Mouse (Mus musculus) megakaryocyte, adult 5-6 weeks (primary cell): ENCODE results near the gene Smad9. TPM values are rescaled to one million over a fixed set of nuclear protein-coding genes. Genes with fewer than 3 reads are reported as not detected.
"Not testable (repeated sequence)": the region's sequence is repeated elsewhere in the genome, so short reads cannot be mapped to it uniquely, and the experiment has no call there.

Experiments used
- ATAC-seq: 2 replicates; pipeline ENCODE4 v1.8.0; 2016; ENCODE audit warnings: mild to moderate bottlenecking, inconsistent platforms; ENCODE audit not compliant: poor library complexity, severe bottlenecking
- total RNA-seq, 2 experiments: library from RNA; stranded (forward) in 1 of 2; stranded (reverse) in 1 of 2; fragments of 153-499, 151-499 nt in 1 of 2; fragments of 221-1000, 200-1000 nt in 1 of 2; gene quantifications; 2 replicates each; pipeline versions ENCODE4 v1.2.3 to v1.2.4; 2015 to 2017

The Smad9 gene
- total RNA-seq, 2 experiments from 2014 or later, result not detected

- ATAC-seq, result no peak
These were observed 676 bp downstream of the Smad9 start for GRCm38 (mm10) chr3:54756058-54756457.

GRCm38 (mm10) chr3:54757446-54757845 lies 2.1 kb downstream of the Smad9 start:
- no peak for ATAC-seq

- ATAC-seq, result no peak
These were observed 3.8 kb downstream of the Smad9 start for GRCm38 (mm10) chr3:54759211-54759610.

GRCm38 (mm10) chr3:54760321-54761115 lies 5.1 kb downstream of the Smad9 start:
- ATAC-seq, result no peak

- ATAC-seq, result no peak
These were observed 5.9 kb downstream of the Smad9 start for GRCm38 (mm10) chr3:54761258-54761657.

- ATAC-seq, result no peak
These were observed 9.0 kb downstream of the Smad9 start for GRCm38 (mm10) chr3:54764418-54764817.

GRCm38 (mm10) chr3:54765521-54765920 lies 10.1 kb downstream of the Smad9 start:
- ATAC-seq, result not testable (repeated sequence)

- no peak for ATAC-seq
These were observed 10.7 kb downstream of the Smad9 start for GRCm38 (mm10) chr3:54766034-54766433.

- no peak for ATAC-seq
These were observed 11.4 kb downstream of the Smad9 start for GRCm38 (mm10) chr3:54766811-54767210.

- ATAC-seq, result no peak
These were observed 13.2 kb downstream of the Smad9 start for GRCm38 (mm10) chr3:54768592-54768991.

GRCm38 (mm10) chr3:54769349-54770275 lies 14.2 kb downstream of the Smad9 start:
- no peak for ATAC-seq

- no peak for ATAC-seq
These were observed 18.2 kb downstream of the Smad9 start for GRCm38 (mm10) chr3:54773613-54774012.

- no peak for ATAC-seq
These were observed 20.7 kb downstream of the Smad9 start for GRCm38 (mm10) chr3:54775989-54776631.

GRCm38 (mm10) chr3:54790601-54791000 lies 35.2 kb downstream of the Smad9 start:
- ATAC-seq, result no peak

GRCm38 (mm10) chr3:54791822-54792677 lies 36.7 kb downstream of the Smad9 start:
- ATAC-seq, result no peak

- no peak for ATAC-seq
These were observed 38.4 kb downstream of the Smad9 start for GRCm38 (mm10) chr3:54793762-54794161.

GRCm38 (mm10) chr3:54795379-54795778 lies 40.0 kb downstream of the Smad9 start:
- ATAC-seq, result no peak

GRCm38 (mm10) chr3:54795806-54796205 lies 40.4 kb downstream of the Smad9 start:
- no peak for ATAC-seq

- ATAC-seq, result peak; percentile 71
These were observed 41.8 kb downstream of the Smad9 start for GRCm38 (mm10) chr3:54797211-54797610.

GRCm38 (mm10) chr3:54803713-54804112 lies 48.3 kb downstream of the Smad9 start:
- no peak for ATAC-seq
